Mouse (Mus musculus): ENCODE data around the gene Mroh2a.
A peak's percentile ranks its signal among the peaks of the same experiment; 100 is the strongest.

Gene Mroh2a

GRCm38 (mm10) chr1:88235046-88235893 lies 8.5 kb downstream of the Mroh2a start:
- DNase-seq (ENCODE audit: low spot score in 2 of 2): peak in 1 of 2 experiments; percentile 42

- no peak for DNase-seq (ENCODE audit: low spot score in 2 of 2)
Measured at GRCm38 (mm10) chr1:88235894-88236415, 9.2 kb downstream of the Mroh2a start.

GRCm38 (mm10) chr1:88237311-88237710 lies 10.5 kb downstream of the Mroh2a start:
- DNase-seq (ENCODE audit: low spot score in 2 of 2): no peak

GRCm38 (mm10) chr1:88238771-88239170 lies 12.0 kb downstream of the Mroh2a start:
- DNase-seq (ENCODE audit: low spot score in 2 of 2): peak in 1 of 2 experiments; percentile 53

GRCm38 (mm10) chr1:88240072-88240471 lies 13.3 kb downstream of the Mroh2a start:
- DNase-seq (ENCODE audit: low spot score in 2 of 2): no peak

GRCm38 (mm10) chr1:88240579-88240978 lies 13.8 kb downstream of the Mroh2a start:
- DNase-seq (ENCODE audit: low spot score in 2 of 2): no peak

GRCm38 (mm10) chr1:88243861-88244260 lies 17.1 kb downstream of the Mroh2a start:
- no peak for DNase-seq (ENCODE audit: low spot score in 2 of 2)

- DNase-seq (ENCODE audit: low spot score in 2 of 2): no peak
Measured at GRCm38 (mm10) chr1:88245881-88246280, 19.1 kb downstream of the Mroh2a start.

- DNase-seq (ENCODE audit: low spot score in 2 of 2): no peak
Measured at GRCm38 (mm10) chr1:88246386-88246785, 19.6 kb downstream of the Mroh2a start.

GRCm38 (mm10) chr1:88247660-88248059 lies 20.9 kb downstream of the Mroh2a start:
- no peak for DNase-seq (ENCODE audit: low spot score in 2 of 2)

- DNase-seq (ENCODE audit: low spot score in 2 of 2): no peak
Measured at GRCm38 (mm10) chr1:88248658-88249057, 21.9 kb downstream of the Mroh2a start.

GRCm38 (mm10) chr1:88249596-88249995 lies 22.8 kb downstream of the Mroh2a start:
- DNase-seq (ENCODE audit: low spot score in 2 of 2): no peak

GRCm38 (mm10) chr1:88250023-88250422 lies 23.2 kb downstream of the Mroh2a start:
- DNase-seq (ENCODE audit: low spot score in 2 of 2): no peak

- no peak for DNase-seq (ENCODE audit: low spot score in 2 of 2)
Measured at GRCm38 (mm10) chr1:88253106-88253505, 26.3 kb downstream of the Mroh2a start.

GRCm38 (mm10) chr1:88253540-88253939 lies 26.8 kb downstream of the Mroh2a start:
- no peak for DNase-seq (ENCODE audit: low spot score in 2 of 2)

GRCm38 (mm10) chr1:88254793-88255465 lies 28.1 kb downstream of the Mroh2a start:
- peak in 1 of 2 experiments; percentile 81 for DNase-seq (ENCODE audit: low spot score in 2 of 2)

GRCm38 (mm10) chr1:88255466-88255857 lies 28.7 kb downstream of the Mroh2a start:
- no peak for DNase-seq (ENCODE audit: low spot score in 2 of 2)

- DNase-seq (ENCODE audit: low spot score in 2 of 2): peak in 1 of 2 experiments; percentile 63
Measured at GRCm38 (mm10) chr1:88255989-88256754, 29.4 kb downstream of the Mroh2a start.

GRCm38 (mm10) chr1:88256886-88257663 lies 30.3 kb downstream of the Mroh2a start:
- DNase-seq (ENCODE audit: low spot score in 2 of 2): no peak

GRCm38 (mm10) chr1:88257681-88258080 lies 30.9 kb downstream of the Mroh2a start:
- DNase-seq (ENCODE audit: low spot score in 2 of 2): no peak

- DNase-seq (ENCODE audit: low spot score in 2 of 2): no peak
Measured at GRCm38 (mm10) chr1:88258361-88258760, 31.6 kb downstream of the Mroh2a start.
